Mouse (Mus musculus) stomach, postnatal 0 days (tissue): ENCODE data around the gene Ctnna2.

Experiments
- CTCF ChIP-seq: IDR thresholded peaks from 2 replicates; pipeline ENCODE4 v1.5.1; 2016; ENCODE audit warnings: antibody characterized with exemption, low read depth, mild to moderate bottlenecking, moderate library complexity
- EP300 ChIP-seq: optimal IDR thresholded peaks from 2 replicates; pipeline ENCODE3; 2016; ENCODE audit warnings: antibody characterized with exemption

DNA sequence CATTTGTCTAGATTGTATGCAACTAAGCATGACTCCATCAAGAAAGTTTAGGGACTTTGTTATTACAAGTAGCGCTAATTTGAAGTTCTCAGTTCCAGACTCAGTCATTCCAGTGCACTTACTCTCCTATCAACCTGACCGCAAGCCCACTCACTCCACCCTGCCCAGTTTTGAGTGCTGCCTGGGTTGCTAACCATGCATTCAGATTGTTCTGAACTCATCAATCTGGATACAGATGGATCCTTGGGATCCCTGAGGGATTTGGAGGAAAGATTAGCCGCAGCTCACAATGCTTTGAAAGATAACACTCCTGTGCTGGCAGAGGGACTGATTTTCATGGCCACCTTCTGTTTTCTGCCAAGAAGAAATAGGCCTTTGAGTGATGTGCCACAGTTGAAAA is 168.5 kb downstream of the Ctnna2 start:
- TF ChIP-seq CTCF (no peak), EP300 (no peak)
